Mouse (Mus musculus) Patski (cell line): ENCODE data around the gene Zfp706. TPM values are rescaled to one million over a fixed set of nuclear protein-coding genes. Genes with fewer than 3 reads are reported as not detected.

ENCODE experiments used
- ATAC-seq: fragments of 100-300 bp; one replicate; pipeline ENCODE4 v1.8.0; 2021
- CTCF ChIA-PET: fragments of 350-600 bp; sonication (Branson Sonifier 250); formaldehyde crosslinking; loops from one replicate; lab custom pipeline; 2022; ENCODE audit warnings: inconsistent platforms; lab: Charles Lee
- POLR2A ChIA-PET: fragments of 350-600 bp; sonication (Branson Sonifier 250); formaldehyde crosslinking; loops from one replicate; lab custom pipeline; 2022; ENCODE audit warnings: antibody characterized with exemption, inconsistent platforms; lab: Charles Lee
- DNase-seq: peaks from one replicate; pipeline ENCODE4 v3.0.0-alpha.2; 2011; ENCODE audit warnings: low read depth, low spot score
- H3K27me3 ChIP-seq: fragments of 371-371 bp; one replicate; pipeline ENCODE4 v1.5.1; 2021
- CTCF ChIP-seq: fragments of 100-300 bp; IDR thresholded peaks from one replicate; pipeline ENCODE4 v1.5.1; 2021
- in situ Hi-C: fragments of 300-500 bp; cut with MboI; formaldehyde crosslinking; loops from 3 replicates; pipeline ENCODE4 v1.11.1; 2018; ENCODE audit warnings: low pct_unique_long_range_greater_than_20kb, mixed read lengths
- polyA plus RNA-seq: library from polyadenylated mRNA; unstranded; gene quantifications from one replicate; pipeline ENCODE4 v1.2.3, GENCODE M21; 2021

Zfp706 gene
- polyA plus RNA-seq, 1 experiment from 2014 or later = 267 TPM

- in situ Hi-C loops = no loop called here
- H3K27me3 ChIP-seq = no peaks in the 10 kb centered on the region
- no peak for TF ChIP-seq CTCF
- ChIA-PET CTCF (interaction anchor here (0.8 kb wide), 1 partner anchor 15 kb away, joined by 3 read pairs; no protein-coding TSS in a partner anchor), POLR2A (no interaction called here)
- ATAC-seq (no peak), DNase-seq (no peak)
Observed at GRCm38 (mm10) chr15:36993435-36994178, 14.0 kb downstream of the Zfp706 start.

- POLR2A ChIA-PET = interaction anchor here (0.6 to 1.0 kb wide), 2 partner anchors 119 to 224 kb away, joined by 3 to 4 read pairs; no protein-coding TSS in a partner anchor
- TF ChIP-seq CTCF = no peak
- no peaks in the 10 kb centered on the region for H3K27me3 ChIP-seq
- CTCF ChIA-PET = interaction anchor here (2.0 kb wide), 1 partner anchor 13 kb away, joined by 6 read pairs; no protein-coding TSS in a partner anchor
- no peak for ATAC-seq
- in situ Hi-C loops = no loop called here
- no peak for DNase-seq
Observed at GRCm38 (mm10) chr15:36991353-36991752, 16.2 kb downstream of the Zfp706 start.

GRCm38 (mm10) chr15:36989922-36990321, 17.7 kb downstream of the Zfp706 start:
- POLR2A ChIA-PET = no interaction called here
- in situ Hi-C loops = no loop called here
- ATAC-seq = no peak
- no peak for DNase-seq
- no peaks in the 10 kb centered on the region for H3K27me3 ChIP-seq
- TF ChIP-seq CTCF = no peak
- CTCF ChIA-PET = interaction anchor here (0.7 to 2.0 kb wide), 3 partner anchors 9 to 110 kb away, joined by 3 to 6 read pairs (median 3); no protein-coding TSS in a partner anchor

- TF ChIP-seq CTCF = no peak
- POLR2A ChIA-PET = interaction anchor here (0.6 to 0.7 kb wide), 2 partner anchors 10 to 11 kb away, joined by 3 read pairs; no protein-coding TSS in a partner anchor
- CTCF ChIA-PET = no interaction called here
- ATAC-seq = no peak
- in situ Hi-C loops = no loop called here
- no peaks in the 10 kb centered on the region for H3K27me3 ChIP-seq
- DNase-seq = no peak
Observed at GRCm38 (mm10) chr15:36988718-36989115, 18.9 kb downstream of the Zfp706 start.

- H3K27me3 ChIP-seq = no peaks in the 10 kb centered on the region
- DNase-seq = no peak
- ChIA-PET CTCF (no interaction called here), POLR2A (interaction anchor here (0.6 to 0.7 kb wide), 3 partner anchors 11 to 820 kb away, joined by 3 to 5 read pairs (median 3); no protein-coding TSS in a partner anchor)
- in situ Hi-C loops = no loop called here
- ATAC-seq = no peak
- no peak for TF ChIP-seq CTCF
Observed at GRCm38 (mm10) chr15:36987976-36988717, 19.4 kb downstream of the Zfp706 start.

- no peaks in the 10 kb centered on the region for H3K27me3 ChIP-seq
- POLR2A ChIA-PET = interaction anchor here (1.0 kb wide), 1 partner anchor 48 kb away, joined by 4 read pairs; no protein-coding TSS in a partner anchor
- in situ Hi-C loops = no loop called here
- no peak for TF ChIP-seq CTCF
- DNase-seq = no peak
- no peak for ATAC-seq
- CTCF ChIA-PET = interaction anchor here (1.0 kb wide), 1 partner anchor 12 kb away, joined by 3 read pairs; no protein-coding TSS in a partner anchor
Observed at GRCm38 (mm10) chr15:36987211-36987877, 20.2 kb downstream of the Zfp706 start.

GRCm38 (mm10) chr15:36985567-36985925, 22.0 kb downstream of the Zfp706 start:
- CTCF ChIA-PET = no interaction called here
- POLR2A ChIA-PET = no interaction called here
- no peaks in the 10 kb centered on the region for H3K27me3 ChIP-seq
- DNase-seq = no peak
- no peak for TF ChIP-seq CTCF
- ATAC-seq = no peak
- in situ Hi-C loops = no loop called here

GRCm38 (mm10) chr15:36984921-36985566, 22.5 kb downstream of the Zfp706 start:
- DNase-seq = no peak
- ATAC-seq = no peak
- H3K27me3 ChIP-seq = no peaks in the 10 kb centered on the region
- ChIA-PET CTCF (no interaction called here), POLR2A (no interaction called here)
- no peak for TF ChIP-seq CTCF
- in situ Hi-C loops = no loop called here

GRCm38 (mm10) chr15:36983455-36983854, 24.1 kb downstream of the Zfp706 start:
- POLR2A ChIA-PET = interaction anchor here (1.1 kb wide), 1 partner anchor 176 kb away, joined by 3 read pairs; no protein-coding TSS in a partner anchor
- in situ Hi-C loops = no loop called here

More at GRCm38 (mm10) chr15:36983455-36983854, 24.1 kb downstream of the Zfp706 start:
- no peaks in the 10 kb centered on the region for H3K27me3 ChIP-seq
- no peak for TF ChIP-seq CTCF
- DNase-seq (no peak), ATAC-seq (no peak)
- CTCF ChIA-PET = interaction anchor here (1.2 kb wide), 1 partner anchor 9 kb away, joined by 3 read pairs; no protein-coding TSS in a partner anchor
